Mouse (Mus musculus): ENCODE results near the gene Lysmd4. TPM values are rescaled to one million over a fixed set of nuclear protein-coding genes. Genes with fewer than 3 reads are reported as not detected.

Gene Lysmd4
- total RNA-seq, 2 experiments from 2014 or later = 32.5 to 35.4 TPM

DNA sequence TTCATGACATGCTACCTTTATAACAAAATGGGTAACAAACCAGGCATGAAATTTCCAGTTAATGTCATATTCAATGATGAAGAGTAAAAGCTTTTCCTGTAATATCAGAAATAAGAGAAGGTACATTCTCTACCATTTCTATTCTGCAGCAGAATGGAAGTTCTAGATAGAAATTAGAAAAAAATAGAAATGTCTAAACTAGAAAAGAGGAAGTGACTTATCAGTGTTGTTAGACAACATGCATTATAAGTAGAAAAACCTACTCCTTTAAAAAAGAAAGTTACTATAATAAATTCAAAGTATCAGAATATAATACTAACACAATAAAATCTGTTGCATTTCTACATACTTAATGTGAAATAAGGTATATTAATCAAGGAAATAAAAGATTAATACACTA is 96.4 kb downstream of the Lysmd4 start:
- intact Hi-C loops (cut with DNase I) = no loop called here

DNA sequence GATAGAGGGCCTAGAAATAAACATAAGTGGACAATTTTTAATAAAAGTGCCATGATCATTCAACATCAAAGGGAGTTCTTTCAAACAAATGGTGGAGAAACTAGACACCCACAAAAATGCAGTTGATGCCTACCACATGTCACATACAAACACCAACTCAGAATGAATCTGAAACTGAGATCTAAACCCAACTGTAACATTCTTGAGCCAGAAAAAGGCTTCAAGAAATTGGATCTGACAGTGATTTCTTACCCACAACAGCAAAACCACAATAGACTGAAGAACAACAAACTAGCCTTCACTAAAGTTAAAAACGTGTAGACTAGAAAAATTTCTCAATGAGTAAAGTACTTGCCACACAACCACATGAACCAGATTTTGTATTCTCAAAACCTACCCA is 98.0 kb downstream of the Lysmd4 start:
- intact Hi-C loops (cut with DNase I) = no loop called here
- no peak for DNase-seq

More for the DNA sequence above, 96.4 kb downstream of the Lysmd4 start:
- no peak for DNase-seq

DNA sequence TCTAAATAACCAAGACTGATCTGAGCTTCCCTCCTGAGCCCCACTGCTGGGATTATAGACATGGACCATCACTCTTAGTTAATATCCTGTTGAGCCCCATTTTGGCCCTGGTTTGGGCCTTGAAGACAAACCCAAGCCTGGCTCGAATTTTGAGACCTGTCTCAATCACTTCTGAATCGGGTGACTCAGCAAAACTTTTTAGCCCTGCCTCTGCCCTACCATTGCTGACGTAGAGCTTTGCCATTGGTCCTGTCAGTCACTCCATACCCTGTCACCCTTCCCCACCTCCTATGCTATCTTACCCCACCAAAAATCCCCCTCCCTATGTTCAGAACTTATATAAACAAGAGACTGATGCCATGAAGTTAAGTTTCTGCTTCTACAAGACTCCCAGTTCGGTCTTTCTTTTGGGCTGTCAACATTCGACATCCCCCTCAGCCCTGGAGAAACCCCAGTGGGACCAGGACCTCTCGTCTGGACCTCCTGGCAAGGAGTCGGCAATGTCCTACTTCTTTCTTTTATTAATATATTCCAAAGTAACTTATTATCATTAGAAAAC is 119.8 kb downstream of the Lysmd4 start:
- intact Hi-C loops (cut with DNase I) = no loop called here
- DNase-seq = no peak

DNA sequence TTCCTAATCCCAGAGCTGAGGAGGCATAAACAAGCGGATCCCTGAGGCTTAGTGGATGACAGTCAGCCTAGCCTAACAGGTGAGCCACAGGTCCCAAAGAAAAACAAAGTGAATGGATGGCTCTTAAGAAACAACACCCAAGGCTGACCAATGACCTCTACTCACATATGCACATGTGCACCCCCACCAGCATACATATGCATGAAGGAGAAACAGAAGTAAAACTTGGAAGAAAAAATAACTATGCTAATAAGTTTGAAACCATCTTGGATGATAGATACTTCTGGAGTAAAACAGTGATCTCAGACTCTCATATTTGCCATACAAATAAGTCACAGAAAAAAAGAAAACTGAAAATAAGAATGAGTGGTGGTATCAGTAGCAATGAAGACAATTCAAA is 122.1 kb downstream of the Lysmd4 start:
- intact Hi-C loops (cut with DNase I) = no loop called here
- DNase-seq = no peak

DNA sequence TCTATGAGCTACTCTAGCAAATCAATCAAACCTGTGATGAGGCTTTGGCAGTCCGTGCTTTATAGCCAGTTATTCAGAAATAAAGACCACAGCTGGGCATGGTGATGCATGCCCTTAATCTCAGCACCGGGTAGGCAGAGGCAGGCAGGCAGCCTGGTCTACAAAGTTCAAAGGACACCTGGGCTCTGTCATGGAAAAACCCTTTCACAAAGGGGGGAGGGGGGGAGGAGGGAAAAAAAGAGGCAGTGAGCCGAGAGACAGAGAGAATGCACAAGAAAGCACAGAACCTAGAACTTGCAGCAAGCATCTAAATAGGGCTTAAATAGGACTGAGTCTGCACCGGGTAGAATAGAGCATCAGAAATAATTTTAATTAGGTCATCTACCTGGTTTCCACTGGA is 130.6 kb downstream of the Lysmd4 start:
- no peak for DNase-seq

DNA sequence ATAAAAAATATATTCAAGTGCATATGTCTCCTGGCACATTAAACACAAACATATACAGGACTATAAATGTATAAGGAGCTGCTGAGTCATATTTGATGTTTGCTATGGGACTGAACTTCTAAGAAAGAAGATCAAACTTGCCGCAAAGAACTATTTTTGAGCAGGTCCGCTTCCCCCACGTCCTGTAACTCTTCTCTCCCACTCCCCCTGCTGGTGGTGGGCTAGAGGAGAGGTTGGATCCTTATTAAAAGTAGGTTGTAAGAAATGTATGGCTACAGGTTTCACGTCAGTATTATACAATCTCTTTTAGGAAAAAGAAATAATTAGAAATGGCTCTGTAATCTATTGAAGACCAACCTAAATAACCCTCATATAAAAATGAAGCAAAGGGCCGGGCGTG is 131.3 kb downstream of the Lysmd4 start:
- intact Hi-C loops (cut with DNase I) = no loop called here
- no peak for DNase-seq

More for the DNA sequence above, 130.6 kb downstream of the Lysmd4 start:
- intact Hi-C loops (cut with DNase I) = no loop called here

DNA sequence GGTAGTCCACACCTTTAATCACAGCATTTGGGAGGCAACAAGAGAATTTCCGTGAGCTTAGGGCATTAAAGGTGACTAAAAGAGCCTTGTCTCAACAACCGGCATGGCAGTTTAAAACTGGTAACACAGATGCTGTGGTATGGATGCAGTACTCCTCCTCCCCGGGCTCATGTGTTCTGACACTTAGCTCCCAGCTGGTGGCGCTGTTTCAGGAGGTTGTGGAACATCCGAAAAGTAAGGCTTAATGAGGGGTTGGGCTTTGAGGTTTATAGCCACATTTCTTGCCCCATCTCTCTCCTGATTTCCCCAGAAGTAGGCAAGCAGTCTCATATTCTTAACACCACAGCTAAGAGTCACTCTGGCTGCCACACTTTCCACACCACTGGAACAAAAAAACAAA is 133.5 kb downstream of the Lysmd4 start:
- intact Hi-C loops (cut with DNase I) = no loop called here
- no peak for DNase-seq

Other genes with a start within 250 kb of the Lysmd4 start
- 100 to 1,000 TPM; 115 to 119 TPM for gene Mef2a, start 150.3 kb downstream of the Lysmd4 start, total RNA-seq (2021)